In the genomic region with DNA sequence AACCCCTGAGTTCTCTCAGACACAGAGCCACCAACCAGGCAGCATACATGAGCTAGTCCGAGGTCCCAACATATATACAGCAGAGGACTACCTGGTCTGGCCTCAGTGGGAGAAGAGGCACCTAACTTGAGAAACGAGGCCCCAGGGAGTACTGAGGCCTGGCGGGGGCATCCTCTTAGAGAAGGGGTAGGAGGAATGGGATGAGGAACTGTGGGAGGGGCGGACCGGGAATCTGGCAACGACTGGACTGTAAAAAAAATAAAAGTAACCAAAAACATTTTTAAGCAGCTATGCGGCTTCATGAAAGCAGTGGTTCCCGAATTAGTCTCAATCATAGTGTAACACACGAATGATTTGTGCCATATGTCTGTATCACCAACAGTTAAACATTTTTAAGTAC, we compare ENCODE assay signal across 8 mouse cellular contexts. TPM values are rescaled to one million over a fixed set of nuclear protein-coding genes. Genes with fewer than 3 reads are reported as not detected.
A peak's percentile ranks its signal among the peaks of the same experiment; 100 is the strongest.
DNase-seq lines count a peak whose midpoint lies in the region; ATAC-seq and TF ChIP-seq lines count a peak whose summit lies in the region.

No protein-coding gene starts in this region.

- peak overlapping the region; percentile 82; the same call in 1 of the 2 replicates for H3K27ac ChIP-seq in forebrain, embryonic 12.5 days

- no peaks in the 10 kb centered on the region for H3K9me3 ChIP-seq in forebrain, embryonic 12.5 days

- ATAC-seq in cerebellum, adult (ENCODE audit: insufficient number of reproducible peaks, low FRiP score, low TSS enrichment): no peak
- ATAC-seq in forebrain, embryonic 12.5 days (ENCODE audit: low FRiP score): no peak

- peak overlapping the region; percentile 63 for H3K4me3 ChIP-seq in forebrain, embryonic 12.5 days (replicated peaks)
- peak overlapping the region; percentile 98 for H3K4me3 ChIP-seq in myocyte

- DNase-seq in cerebellum, adult 11-12 months: peak; percentile 7
- peak; percentile 12 for DNase-seq in 3134 (ENCODE audit: extremely low read depth, insufficient read length, low spot score)
- DNase-seq in kidney, postnatal 14 days: peak; percentile 13
- DNase-seq in layer of hippocampus, adult 8-10 months (ENCODE audit: low spot score in 2 of 2): no peak
- no peak for DNase-seq in left cerebral cortex, postnatal 10 days (ENCODE audit: extremely low spot score in 1 of 2, low spot score in 2 of 2)

- intact Hi-C loops in left cerebral cortex, postnatal 10 days (cut with DNase I): loop anchor here (10.0 kb wide), 2 partner anchors 190 to 510 kb away; no protein-coding TSS in a partner anchor

- H3ac ChIP-seq in myocyte (ENCODE audit: control insufficient read depth, insufficient read length): peak overlapping the region; percentile 85

- H3K79me2 ChIP-seq in myocyte (ENCODE audit: control insufficient read depth, insufficient read depth): peaks cover 35% of the 10 kb centered on the region

- peak overlapping the region; percentile 66 for H3K4me2 ChIP-seq in forebrain, embryonic 12.5 days
- peak overlapping the region; percentile 73 for H3K4me2 ChIP-seq in myocyte (ENCODE audit: low read depth)

- H3K36me3 ChIP-seq in forebrain, embryonic 12.5 days (replicated peaks): peaks cover 16% of the 10 kb centered on the region
- H3K36me3 ChIP-seq in myocyte (ENCODE audit: control insufficient read depth, insufficient read depth): peaks cover 16% of the 10 kb centered on the region

- peaks cover 18% of the 10 kb centered on the region for H3K4me1 ChIP-seq in forebrain, embryonic 12.5 days

- peak overlapping the region; percentile 76 for H3K9ac ChIP-seq in forebrain, embryonic 12.5 days

- no peaks in the 10 kb centered on the region for H3K27me3 ChIP-seq in forebrain, embryonic 12.5 days
- H3K27me3 ChIP-seq in myocyte (ENCODE audit: control insufficient read depth, insufficient read depth, insufficient read length): no peaks in the 10 kb centered on the region

- TF ChIP-seq POLR2A in myocyte (IDR thresholded peaks at IDR 0.05; ENCODE audit: insufficient read length, low read depth): no peak

- WGBS in forebrain, embryonic 12.5 days: 9% methylated on average over 9 of the region's 9 CpGs

TF ChIP-seq in myocyte, 11 proteins besides CTCF, POLR2A, EP300 and RAD21:
- TF ChIP-seq MYOG (IDR thresholded peaks at IDR 0.05; ENCODE audit: control insufficient read depth in 1 of 3, insufficient read depth in 1 of 3, insufficient read length in 2 of 3, low read depth in 2 of 3) (no peak), REST (IDR thresholded peaks at IDR 0.05; ENCODE audit: insufficient read depth, insufficient read length) (no peak), USF1 (IDR thresholded peaks at IDR 0.05; ENCODE audit: low read depth) (no peak), MAX (IDR thresholded peaks at IDR 0.05; ENCODE audit: low read depth) (no peak)

RNA-seq across cellular contexts. Expression of a gene that starts 0.7 kb away (rescaled TPM):
- 178 and 183 TPM in 2 replicates for polyA plus RNA-seq in forebrain, embryonic 12.5 days (2016; fragmentation: Nextera tagmentation; extraction: Ambion mirVana)
- polyA plus RNA-seq in myocyte (2012; fragmentation: generic; extraction: Trizol): 142 TPM
- 100 to 1,000 TPM; 237 to 257 (median 241) TPM for total RNA-seq in layer of hippocampus, adult 8-10 months (2022)
- total RNA-seq in left cerebral cortex, postnatal 10 days (2021): 100 to 1,000 TPM; 234 to 247 TPM

RNA-seq across cellular contexts. Expression of a gene that starts 35.8 kb away (rescaled TPM):
- polyA plus RNA-seq in forebrain, embryonic 12.5 days (2016; fragmentation: Nextera tagmentation; extraction: Ambion mirVana): 0.44 and 0.50 TPM in 2 replicates
- 0.16 TPM for polyA plus RNA-seq in myocyte (2012; fragmentation: generic; extraction: Trizol)
- under 1 TPM in 1 of 4 experiments, not detected in 3; 0.31 TPM for total RNA-seq in layer of hippocampus, adult 8-10 months (2022)
- total RNA-seq in left cerebral cortex, postnatal 10 days (2021): not detected

RNA-seq across cellular contexts. Expression of a gene that starts 43.1 kb away (rescaled TPM):
- polyA plus RNA-seq in forebrain, embryonic 12.5 days (2016; fragmentation: Nextera tagmentation; extraction: Ambion mirVana): 17.4 and 18.1 TPM in 2 replicates
- 23.3 TPM for polyA plus RNA-seq in myocyte (2012; fragmentation: generic; extraction: Trizol)
- 10 to 100 TPM; 76.4 to 84.5 (median 78.2) TPM for total RNA-seq in layer of hippocampus, adult 8-10 months (2022)
- 10 to 100 TPM; 56.3 to 66.2 TPM for total RNA-seq in left cerebral cortex, postnatal 10 days (2021)

Comparison
In these comparisons a context has a peak if more than half of its experiments do, and no peak if none do; other contexts are left out.
1. DNase-seq: peak in cerebellum, adult 11-12 months (single experiment), 3134 (single experiment) and kidney, postnatal 14 days (single experiment); none in layer of hippocampus, adult 8-10 months (0 of 2) and left cerebral cortex, postnatal 10 days (0 of 2).